Mouse (Mus musculus): ENCODE measurements at regions not wholly inside any gene's neighbourhood (a gene's known extent, or its start where the extent isn't known, plus 50 kb on each side); places are given as distances from the start of the nearest gene placed in this dataset.

- TF ChIP-seq POLR2A (IDR thresholded peaks at IDR 0.05; ENCODE audit: borderline replicate concordance, extremely low read depth, insufficient read depth, insufficient read length, poor library complexity, severe bottlenecking), result no peak
- TF ChIP-seq CTCF (IDR thresholded peaks at IDR 0.05; ENCODE audit: borderline replicate concordance, extremely low read depth, insufficient read depth, insufficient read length), result no peak
Observed at GRCm38 (mm10) chr13:7451434-7452002, 751.1 kb upstream of the Adarb2 start.
